Mouse (Mus musculus) left cerebral cortex, postnatal 14 days (tissue): Measurements from ENCODE around the gene Gpr27. TPM values are rescaled to one million over a fixed set of nuclear protein-coding genes. Genes with fewer than 3 reads are reported as not detected.

Source experiments
- DNase-seq, 2 experiments: peaks; one replicate each; pipeline ENCODE4 v3.0.0; 2021 to 2022; ENCODE audit warnings: low spot score in 2 of 2, mixed read lengths in 1 of 2
- intact Hi-C: fragments of 180-260 bp; cut with DNase I; formaldehyde crosslinking; loops from one replicate; pipeline ENCODE4 v1.15.1; 2025
- total RNA-seq, 2 experiments: library from RNA; stranded (reverse); gene quantifications; 2 replicates each; pipeline ENCODE4 v1.2.3; 2021

Gpr27 gene
- total RNA-seq, 2 experiments from 2014 or later, result 48.0 to 48.6 TPM

DNA sequence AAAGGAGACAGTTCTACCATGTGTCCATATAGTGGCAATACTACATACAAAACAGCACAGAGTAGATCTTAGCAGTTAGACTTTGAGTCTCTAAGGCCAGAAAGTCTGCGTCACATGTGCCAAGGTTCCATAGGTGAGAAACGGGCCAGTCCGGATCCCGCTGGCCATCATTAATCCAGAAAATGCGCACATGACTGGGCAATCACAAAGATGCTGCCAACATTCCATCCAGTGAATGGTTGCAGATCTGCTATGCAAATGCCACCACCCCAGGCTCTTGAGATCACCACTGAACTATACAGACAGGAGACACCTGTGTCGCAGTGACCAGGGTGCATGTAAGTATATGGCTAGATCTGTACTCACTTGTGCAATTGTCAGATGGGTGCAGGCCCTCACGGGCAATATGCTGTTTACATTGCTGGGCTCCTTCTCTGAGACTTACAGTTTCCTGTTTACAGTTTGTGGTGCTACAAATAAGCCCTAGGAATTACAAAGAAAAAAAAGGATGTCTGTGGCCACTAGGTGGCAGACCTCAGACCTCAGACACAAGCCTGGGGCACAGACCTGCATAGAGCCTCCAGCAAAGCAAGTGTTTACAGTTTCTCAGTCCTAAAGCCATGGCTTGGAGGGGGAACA lies 21.9 kb upstream of the Gpr27 start:
- intact Hi-C loops, result no loop called here
- peak; percentile 75 to 83 for DNase-seq

DNA sequence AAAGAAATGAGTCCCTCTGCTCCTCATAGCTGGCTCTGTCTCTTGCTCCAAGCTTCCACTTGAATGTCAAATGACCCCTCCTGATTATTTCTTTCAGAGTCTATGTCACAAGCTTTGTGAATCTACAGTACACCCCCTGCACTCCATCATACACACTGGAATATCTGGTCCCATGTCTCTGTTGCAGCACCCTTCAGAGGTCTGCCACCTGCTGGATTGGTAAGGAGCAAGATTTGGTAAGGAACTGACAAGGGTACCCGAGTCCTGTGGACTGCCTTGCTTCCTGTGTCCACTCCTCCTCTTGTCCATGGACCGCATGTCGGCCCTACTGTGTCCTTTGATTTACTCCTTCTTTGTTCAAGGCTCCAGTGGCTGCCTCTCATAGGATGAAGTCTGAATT lies 20.7 kb upstream of the Gpr27 start:
- intact Hi-C loops, result no loop called here
- no peak for DNase-seq

DNA sequence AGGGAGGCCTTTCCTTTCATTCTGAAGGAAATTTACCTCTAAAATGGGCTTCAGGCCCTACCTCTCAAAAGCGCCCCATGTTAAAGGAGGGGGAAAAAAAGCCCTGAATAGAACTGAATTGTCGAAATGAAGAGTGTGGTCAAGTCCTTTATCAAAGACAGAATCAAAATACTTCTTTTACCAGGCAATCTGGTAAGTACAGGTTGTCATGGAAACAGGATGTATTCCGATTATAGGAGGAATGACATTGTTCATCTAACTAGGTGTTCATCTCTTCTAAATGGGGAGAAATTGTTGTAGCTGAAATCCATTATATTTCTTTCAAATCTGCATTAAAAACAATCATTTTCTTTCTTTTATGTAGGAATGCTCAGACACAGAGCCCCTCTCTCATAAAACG lies 18.0 kb upstream of the Gpr27 start:
- intact Hi-C loops, result no loop called here
- no peak for DNase-seq

DNA sequence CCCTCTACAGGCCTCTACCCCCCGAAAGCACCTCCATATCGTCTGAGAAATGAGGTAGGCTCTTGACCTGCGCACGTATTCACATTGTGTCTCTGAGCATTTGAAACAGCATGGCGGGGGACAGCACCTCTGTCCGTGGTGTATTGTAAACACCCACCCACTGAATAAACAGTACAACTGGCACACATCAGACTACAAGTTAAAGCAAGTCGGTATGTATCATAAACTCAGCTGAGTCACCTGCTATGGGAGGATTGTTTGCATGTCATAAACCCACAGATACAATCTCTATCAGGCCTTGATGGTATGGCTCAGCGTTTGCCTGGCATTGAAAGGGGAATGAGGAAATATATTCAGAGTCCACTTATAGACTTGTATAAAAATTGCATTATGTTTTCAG lies 15.2 kb upstream of the Gpr27 start:
- intact Hi-C loops, result no loop called here
- DNase-seq, result no peak

DNA sequence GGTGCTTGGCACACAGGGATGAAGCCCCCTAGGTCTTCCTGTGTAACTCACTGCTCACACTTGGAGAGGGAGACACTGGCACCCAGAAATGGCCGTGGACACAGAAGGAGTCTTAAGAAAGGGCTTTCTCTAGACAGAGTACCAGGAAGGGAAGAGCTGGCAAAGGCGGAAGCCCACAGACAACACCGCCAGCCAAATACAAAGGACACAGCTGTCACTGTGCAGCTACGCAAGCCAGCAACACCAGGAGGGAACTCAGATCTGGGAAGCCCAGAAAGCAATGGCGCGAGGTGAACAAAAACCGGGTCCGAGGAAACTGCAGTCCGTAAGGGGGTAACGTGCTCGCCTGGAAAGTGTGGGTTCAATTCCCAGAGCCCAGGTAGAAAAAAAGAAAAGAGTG lies 14.4 kb upstream of the Gpr27 start:
- DNase-seq, result no peak
- intact Hi-C loops, result no loop called here

DNA sequence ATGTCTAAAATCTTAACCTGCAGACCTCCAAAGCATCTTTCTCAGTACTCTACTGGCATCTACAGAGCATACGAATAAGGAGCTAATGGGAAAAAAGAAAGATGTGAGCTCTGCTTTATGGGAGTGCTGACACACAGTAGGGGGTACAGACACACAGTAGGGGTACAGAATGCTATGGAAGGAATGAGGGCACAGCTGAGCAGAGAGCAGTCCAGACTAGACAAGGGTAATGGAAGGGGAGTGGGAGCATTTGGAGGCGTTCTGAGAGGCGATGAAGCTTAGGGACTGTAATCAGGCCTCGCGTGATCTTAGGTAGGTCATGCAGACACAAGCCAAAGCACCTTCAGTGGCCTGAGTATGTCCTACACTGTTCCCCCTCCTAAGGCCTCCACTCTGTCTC lies 8.5 kb upstream of the Gpr27 start:
- no peak for DNase-seq
- intact Hi-C loops, result no loop called here

DNA sequence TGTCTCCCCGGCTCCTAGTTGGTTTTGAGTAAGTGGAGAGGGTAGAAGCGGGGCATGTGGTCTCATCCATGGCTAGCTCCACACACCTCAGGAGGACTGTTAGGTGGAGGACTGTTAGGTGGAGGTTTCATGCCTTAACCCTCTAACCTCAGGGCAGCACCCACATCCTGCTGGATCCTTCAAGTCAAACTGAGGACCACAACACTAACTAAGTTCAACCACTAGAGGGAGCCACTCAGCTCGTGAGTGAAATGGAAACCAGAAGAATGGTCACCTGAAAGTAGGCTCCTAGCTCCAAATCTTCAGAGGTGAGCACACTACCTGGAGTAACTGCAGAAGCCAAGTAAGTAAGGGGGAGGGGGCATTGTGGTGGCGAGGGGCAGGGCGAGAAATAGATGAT lies 7.6 kb upstream of the Gpr27 start:
- no peak for DNase-seq
- intact Hi-C loops, result no loop called here

DNA sequence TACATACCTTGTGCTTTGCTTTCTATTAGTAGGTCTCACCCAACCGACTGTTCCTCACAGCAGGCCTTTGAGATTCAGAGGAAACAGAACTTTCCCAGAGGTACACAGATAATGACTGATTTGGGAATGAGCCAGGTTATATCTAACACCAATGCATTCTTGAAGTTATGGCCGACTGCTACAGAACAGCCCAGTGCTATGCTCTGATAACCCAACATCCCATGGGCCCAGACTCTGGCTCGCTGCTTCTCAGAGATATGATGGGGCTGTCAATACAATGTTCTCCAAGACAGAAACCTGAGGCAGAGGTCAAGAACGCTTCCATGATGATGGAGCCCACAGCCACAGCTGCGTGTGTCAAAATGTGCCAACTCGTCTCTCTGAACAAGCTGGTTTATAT lies 4.0 kb upstream of the Gpr27 start:
- intact Hi-C loops, result no loop called here
- no peak for DNase-seq

DNA sequence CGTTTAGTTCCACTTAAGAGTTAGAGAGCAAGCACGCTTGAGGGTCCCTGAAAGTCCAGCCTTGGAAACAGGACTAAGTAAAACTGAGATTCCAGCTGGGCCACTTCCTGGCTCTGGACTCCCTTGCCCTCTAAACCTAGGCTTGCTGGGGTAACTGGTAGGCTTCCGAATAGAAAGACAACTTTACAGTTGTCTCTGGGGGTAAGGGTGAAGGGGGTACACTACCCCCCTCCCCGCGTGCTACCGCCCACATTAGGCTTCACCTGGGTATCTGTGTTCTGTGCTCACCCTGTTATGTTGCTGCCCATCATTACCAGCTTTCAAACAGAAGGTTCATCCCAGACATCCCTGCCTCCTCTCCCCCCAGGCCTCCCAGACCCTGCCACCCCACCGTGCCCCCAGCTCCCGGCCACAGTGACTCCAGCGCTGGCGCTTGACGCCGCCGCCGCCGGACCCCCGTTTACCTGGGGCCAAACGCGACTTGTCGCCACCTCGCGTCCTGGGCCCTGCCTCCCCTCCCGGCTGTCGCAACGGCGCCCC lies 743 bp upstream of the Gpr27 start:
- no peak for DNase-seq
- intact Hi-C loops, result no loop called here

DNA sequence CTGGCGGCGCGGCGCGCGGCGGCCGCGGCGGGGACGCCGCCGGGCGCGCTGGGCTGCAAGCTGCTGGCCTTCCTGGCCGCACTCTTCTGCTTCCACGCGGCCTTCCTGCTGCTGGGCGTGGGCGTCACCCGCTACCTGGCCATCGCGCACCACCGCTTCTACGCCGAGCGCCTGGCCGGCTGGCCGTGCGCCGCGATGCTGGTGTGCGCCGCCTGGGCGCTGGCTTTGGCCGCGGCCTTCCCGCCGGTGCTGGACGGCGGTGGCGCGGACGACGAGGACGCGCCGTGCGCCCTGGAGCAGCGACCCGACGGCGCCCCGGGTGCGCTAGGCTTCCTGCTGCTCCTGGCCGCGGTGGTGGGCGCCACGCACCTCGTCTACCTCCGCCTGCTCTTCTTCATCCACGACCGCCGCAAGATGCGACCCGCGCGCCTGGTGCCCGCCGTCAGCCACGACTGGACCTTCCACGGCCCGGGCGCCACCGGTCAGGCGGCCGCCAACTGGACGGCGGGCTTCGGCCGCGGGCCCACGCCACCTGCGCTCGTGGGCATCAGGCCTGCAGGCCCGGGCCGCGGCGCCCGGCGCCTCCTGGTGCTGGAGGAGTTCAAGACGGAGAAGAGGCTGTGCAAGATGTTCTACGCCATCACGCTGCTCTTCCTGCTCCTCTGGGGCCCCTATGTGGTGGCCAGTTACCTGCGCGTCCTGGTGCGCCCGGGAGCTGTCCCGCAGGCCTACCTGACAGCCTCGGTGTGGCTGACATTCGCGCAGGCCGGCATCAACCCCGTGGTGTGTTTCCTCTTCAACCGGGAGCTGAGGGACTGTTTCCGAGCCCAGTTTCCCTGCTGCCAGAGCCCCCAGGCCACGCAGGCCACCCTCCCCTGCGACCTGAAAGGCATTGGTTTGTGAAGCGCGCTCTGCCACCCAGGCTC lies 700 bp downstream of the Gpr27 start:
- peak; percentile 11 to 23 for DNase-seq
- intact Hi-C loops, result no loop called here

DNA sequence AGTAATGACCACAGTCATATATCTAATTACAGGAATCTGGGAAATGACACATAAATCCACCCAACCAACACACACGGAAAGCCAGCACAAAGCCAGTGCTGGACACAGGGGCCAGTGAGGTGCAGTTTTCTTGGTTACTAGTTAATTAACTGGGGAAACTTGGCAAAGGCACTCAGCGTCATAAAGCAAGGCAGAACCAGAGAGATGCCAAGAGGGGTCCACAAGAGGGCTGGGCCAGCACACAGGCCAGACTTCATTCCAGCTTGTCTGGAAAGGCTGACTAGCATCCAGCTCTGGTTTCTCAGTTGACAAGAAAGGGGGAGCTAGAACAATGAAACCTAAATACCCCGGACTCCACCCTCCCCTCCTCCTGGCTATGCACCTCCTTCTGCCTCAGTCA lies 8.0 kb downstream of the Gpr27 start:
- intact Hi-C loops, result no loop called here
- no peak for DNase-seq

DNA sequence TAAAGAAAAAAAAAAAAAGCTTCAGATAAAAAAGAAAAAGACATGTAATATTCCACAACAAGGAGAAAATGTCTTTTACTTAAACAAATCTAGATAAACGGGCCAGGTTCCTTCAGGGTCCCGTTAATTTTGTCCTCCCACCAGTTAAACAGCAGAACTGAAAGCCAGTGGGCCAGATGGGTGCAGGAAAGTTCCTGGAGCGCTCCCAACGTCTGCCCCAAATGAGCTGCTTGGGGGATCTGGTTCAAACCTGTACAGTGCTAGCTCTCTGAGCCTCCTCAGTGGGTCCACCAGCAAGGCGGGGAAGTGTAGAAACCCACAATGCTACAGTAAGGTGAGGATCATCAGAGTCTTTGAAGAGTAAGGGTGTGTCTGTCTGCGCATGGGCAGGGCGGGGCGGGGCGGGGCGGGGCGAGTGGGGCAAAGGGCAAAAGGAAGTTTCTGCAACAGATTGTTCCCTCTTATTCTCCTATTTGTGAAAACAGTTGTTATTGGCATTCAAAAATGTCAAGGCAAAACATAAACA lies 19.2 kb downstream of the Gpr27 start:
- intact Hi-C loops, result no loop called here
- no peak for DNase-seq

DNA sequence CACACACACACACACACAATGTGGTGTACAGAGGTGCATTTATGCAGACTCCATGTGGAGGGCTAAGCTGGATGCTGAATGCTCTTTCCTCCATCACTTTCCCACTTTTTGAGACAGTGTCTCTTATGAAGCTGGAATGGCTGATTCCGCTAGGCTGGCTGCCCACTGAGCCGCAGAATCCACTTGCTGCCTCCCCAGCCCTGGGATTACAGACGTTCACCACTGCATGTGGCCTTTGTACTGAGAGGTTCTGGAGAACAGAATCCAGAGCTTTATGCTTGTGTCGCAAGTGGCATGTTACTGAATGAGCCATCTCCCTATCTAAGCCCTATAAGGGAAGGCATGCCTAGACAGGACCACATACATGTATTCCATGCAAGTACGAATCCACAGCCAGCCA lies 20.8 kb downstream of the Gpr27 start:
- no peak for DNase-seq
- intact Hi-C loops, result no loop called here

DNA sequence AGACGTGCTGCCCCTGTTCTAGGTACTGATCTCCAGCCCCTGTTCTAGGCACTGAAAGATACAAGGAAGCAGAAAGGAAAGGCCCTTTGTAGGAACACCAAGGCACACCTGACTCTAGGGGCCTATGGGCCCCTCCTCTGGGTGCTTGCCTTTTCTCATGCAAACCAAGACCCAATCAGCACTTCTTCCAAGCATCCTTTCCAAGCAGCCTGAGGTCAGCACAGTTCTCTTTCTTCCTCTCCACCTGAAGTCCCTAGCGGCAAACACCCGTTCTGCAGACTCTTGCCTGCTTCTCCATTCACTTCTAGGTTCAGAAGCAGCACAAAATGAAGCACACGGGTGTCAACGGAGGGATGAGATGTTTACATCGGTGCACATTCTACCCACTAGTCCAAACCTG lies 22.7 kb downstream of the Gpr27 start:
- DNase-seq, result no peak
- intact Hi-C loops, result no loop called here

DNA sequence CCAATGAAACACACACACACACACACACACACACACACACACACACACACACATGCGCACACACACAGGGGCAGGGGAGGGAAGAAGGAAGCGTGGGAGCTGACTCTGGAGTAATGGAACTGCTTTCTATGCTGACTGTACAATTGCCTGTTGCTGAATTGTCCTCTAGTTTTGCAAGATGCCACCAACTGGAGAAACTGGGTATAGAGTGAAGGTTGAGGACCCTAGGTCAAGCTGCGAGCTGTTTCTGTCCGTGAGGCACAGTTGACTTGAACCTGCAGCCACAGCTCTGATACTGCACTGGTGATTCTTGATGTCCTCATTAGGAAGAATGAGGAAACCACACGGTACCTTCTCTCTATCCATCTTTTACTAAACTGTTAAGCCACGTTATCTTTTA lies 23.4 kb downstream of the Gpr27 start:
- intact Hi-C loops, result no loop called here
- DNase-seq, result no peak

DNA sequence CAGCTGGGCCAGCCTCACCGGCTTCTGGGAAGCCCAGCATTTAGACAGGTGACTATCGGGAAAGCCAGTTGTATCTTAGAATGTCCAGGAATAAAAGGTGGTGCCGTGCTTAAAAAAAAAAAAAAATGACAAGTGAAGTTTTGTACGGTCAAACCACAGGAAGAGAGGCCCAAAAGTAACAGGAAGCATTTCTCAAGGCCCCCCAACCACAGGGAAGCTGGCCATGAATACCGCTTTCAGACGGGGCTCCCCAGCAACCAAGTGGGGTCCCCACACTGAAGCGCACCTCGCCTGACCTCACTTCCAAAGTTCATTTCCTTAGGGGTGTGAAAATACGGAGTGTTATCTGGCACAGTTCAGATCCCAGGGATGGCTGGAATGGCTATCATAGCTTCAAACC lies 28.6 kb downstream of the Gpr27 start:
- intact Hi-C loops, result no loop called here
- DNase-seq, result no peak

DNA sequence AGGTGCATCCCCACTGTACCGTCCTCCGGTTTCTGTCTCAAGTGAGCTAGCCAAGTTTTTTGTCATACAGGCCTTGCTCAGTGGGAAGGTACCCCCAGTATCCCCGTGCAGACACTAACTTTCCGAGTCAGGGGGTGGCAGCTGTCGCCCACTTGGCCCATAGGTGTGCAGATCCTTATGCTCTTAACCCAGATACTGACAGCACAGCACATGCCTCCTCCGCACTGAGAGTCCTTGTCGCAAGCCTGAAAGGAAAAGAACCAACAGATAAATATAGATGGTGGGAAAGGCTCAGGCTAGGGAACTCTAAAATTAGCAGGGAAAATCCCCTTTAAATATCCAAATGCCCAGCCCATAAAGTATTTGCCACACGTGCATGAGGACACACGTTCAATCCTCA lies 29.9 kb downstream of the Gpr27 start:
- no peak for DNase-seq
- intact Hi-C loops, result no loop called here

DNA sequence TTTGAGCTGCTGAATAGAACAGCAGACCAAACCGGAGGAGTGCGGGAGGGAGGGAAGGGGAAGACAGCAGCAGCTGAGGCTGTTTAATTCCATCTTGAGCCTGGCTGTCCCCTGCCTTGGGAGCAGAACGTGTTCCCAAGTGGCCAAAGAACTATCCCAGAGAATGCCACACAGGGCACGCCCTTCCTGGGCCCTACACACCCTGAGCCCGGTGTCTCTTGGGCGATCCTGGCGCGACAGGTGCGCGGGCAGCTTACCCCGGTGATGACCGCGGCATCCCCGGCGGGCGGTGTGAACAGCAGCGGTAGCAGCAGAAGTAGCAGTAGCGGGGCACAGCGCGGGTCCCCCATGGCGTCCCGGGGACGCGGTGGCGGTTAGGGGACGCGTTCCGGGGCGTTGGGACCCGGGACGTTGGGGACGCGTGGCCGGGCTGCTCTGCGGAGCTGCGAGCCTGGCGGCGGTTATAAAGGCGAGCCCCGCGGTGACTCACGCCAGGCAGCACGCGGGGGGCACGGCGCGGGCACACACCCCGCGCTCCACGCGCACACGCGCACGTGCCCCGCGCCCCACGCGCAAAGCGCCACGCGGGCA lies 33.6 kb downstream of the Gpr27 start, which contains the start of gene Prok2:
Gene Prok2, minus strand, starts transcription at position 422 of the 591 bp plus-strand sequence.
- no peak for DNase-seq
- intact Hi-C loops, result no loop called here

DNA sequence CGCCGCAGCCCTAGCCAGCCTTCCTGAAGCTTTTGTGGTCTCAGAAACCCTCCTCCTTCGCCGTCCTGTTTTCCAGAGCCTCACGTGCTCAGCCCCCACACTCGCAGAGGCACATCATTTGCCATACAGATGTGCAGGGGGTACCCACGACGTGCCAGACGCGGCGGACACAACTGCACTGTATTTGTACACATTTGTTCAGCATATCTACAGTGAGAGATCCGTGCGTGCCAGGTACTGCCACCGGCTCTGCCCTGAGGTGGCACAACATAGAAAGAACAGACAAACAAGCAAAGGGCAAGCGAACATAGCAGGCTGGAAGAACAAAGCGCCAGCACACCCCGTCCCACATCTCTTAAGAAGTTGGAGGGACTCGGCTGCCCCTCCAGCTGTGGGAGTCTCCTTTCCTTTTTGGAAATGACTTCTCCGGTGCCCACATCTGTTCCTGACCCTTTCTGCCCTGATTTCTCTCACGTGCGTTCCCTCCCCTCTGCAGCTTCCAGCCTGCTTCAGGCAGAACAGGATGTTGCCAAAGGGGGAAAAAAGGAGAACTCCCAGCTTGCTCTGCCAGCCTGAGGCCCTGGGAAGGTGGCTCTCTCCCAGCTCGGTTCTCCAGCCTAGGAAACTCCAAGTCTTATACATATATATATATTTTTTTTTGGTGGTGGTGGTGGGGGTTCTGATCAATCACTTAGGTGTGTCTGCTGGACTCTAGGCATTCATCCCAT lies 34.3 kb downstream of the Gpr27 start:
- DNase-seq, result no peak
- intact Hi-C loops, result no loop called here

DNA sequence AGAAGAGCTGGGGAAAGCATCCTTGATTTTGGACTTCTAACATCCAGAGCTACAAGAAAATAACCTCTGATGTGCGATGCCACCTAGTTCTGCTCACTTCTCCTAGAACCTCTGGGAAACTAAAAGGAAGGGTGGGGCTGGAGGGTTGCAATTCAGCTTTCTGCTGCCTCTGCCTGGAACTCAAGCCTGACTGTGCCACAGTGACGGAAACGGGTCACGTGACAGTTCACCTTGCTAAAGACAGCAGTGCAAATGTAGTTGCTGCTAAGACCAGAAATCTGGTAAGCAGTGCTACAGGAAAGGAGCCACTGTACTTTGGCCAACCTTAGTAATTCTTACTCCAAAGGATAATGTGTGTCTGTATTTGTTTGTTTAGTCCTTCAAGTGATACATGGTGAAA lies 37.4 kb downstream of the Gpr27 start:
- intact Hi-C loops, result no loop called here
- DNase-seq, result no peak
